Mouse (Mus musculus): Measurements from ENCODE around the gene Wdr12.
"Not testable (repeated sequence)": the region's sequence is repeated elsewhere in the genome, so short reads cannot be mapped to it uniquely, and the experiment has no call there.

Gene Wdr12

DNA sequence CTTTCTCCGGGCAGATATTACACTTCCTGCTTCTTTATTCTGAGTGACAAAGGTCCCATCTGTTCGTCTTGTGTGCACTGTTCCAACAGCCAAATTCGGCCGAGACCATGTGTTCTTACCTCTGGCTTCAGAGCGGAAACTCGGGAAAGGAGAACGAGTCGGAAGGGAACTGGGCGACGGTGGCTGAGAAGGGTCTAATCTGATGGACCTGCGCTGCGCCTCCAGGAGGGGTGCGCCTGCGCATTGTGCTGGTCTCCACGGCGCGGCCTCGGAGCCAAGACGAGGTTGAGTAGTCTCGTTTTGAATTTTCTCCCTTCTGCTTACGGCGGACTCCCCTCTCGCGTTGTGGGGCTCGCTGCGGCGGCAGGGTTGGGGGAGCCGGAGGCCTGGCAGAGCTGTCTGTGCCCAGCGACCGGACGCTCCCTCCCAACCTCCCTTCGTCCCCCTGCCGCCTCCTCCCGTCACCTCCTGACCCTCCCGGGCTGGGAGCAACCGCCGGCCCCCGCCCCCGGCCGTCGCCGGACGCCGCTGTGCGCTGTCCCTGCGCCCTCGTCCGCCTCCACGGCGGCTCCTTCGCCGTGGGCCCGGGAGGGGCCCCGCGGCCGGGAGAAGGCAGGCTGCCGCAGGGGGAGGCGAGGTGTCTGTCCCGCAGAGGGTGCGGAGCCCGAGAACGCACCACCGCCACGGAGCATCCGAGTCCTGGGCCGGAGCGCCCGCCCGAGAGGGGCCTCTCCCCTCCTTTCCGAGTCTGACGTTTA lies at the start of gene Wdr12, which contains the start of gene Carf:
TSS of gene Wdr12 (minus strand) at position 622 of the 758 bp plus-strand sequence.
TSS of gene Carf (plus strand) at position 224 of the 758 bp plus-strand sequence.
- peak; percentile 99 to 100 for DNase-seq

DNA sequence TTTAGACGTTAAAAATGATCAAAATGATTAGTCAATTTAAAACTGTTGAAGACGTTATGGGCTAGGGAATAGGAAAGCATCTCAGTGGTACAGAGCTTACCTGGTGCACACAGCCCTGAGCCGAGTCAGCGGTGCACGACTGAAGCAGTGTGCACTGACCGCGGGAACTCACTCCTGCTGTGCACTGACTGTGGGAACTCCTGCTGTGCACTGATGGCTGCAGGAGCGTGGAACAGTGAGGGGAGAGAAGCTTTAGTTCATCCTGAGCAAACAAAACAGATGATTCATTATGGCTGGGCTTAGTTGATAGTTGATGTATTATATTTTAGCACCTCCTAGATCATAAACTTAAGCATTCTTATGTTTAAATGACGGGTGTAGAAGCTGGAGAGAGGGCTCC lies 38.9 kb upstream of the Wdr12 start:
- no peak for DNase-seq

DNA sequence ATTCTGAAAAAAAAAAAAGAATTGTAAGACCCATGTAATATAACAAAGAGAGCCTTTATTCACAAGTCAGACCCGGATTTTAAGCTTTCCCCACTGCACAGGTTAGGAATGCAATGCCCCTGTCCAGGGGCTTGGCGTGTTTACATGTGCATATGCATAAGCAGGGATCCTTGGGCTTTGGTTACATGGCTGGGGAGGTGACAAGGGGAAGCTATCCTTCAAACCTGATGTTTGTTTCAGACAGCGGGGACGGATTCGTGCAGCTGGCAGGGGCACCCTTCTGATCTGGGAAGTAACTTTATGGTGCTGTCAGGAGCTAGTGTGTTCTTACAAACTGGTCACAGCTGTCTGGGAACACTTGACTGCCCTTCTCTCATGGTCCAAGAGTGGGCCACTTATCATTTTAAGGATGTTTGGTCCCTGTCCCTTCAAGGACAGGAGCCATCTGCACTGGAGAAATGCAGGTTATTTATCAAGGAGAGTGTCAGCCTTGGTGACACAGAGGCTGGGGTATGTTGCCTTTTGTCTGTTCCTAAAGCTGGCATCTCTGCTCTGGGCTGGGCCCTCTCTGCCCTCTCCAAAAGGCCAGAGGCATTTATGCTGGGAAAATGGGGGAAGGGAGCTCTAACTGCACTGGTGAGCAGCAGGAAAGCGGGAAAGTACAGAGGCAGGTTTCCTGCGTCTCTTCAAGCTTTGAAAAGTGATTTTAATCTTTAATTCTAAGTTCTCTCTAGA lies 19.4 kb upstream of the Wdr12 start:
- DNase-seq = no peak

DNA sequence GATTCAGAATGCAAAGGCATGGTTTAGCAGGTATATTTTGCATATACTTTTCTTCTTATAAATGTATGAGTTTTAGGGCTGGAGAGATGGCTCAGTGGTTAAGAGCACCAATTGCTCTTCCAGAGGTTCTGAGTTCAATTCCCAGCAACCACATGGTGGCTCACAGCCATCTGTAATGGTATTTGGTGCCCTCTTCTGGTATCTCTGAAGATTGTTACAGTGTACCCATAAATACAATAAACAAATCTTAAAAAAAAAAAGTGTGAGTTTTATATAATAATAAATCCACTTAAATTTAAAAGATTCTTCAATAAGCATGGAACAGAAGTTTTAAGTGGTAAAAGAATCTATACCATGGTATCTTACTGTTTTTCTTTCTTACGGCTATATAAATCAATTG lies 6.1 kb upstream of the Wdr12 start:
- DNase-seq = no peak

DNA sequence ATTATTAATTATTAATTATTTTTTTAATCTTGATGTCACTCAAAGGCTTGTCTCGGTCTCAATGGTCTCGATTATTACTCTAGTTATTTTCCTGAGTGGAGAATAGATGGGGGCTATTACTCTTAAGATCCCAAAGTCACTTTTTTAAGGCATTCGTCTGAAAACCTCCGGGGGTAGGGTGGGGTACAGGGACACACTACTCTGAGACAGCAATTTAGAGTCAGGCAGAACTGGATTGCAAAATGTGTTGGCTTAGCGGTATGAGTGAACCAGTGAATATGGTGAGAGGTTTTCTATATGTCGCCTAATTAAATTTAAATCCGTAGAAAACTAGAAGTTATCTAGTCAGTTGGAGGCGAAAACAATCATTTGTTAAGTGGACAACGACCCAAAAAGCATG lies 394 bp upstream of the Wdr12 start:
- DNase-seq = peak in 1 of 2 experiments; percentile 12

DNA sequence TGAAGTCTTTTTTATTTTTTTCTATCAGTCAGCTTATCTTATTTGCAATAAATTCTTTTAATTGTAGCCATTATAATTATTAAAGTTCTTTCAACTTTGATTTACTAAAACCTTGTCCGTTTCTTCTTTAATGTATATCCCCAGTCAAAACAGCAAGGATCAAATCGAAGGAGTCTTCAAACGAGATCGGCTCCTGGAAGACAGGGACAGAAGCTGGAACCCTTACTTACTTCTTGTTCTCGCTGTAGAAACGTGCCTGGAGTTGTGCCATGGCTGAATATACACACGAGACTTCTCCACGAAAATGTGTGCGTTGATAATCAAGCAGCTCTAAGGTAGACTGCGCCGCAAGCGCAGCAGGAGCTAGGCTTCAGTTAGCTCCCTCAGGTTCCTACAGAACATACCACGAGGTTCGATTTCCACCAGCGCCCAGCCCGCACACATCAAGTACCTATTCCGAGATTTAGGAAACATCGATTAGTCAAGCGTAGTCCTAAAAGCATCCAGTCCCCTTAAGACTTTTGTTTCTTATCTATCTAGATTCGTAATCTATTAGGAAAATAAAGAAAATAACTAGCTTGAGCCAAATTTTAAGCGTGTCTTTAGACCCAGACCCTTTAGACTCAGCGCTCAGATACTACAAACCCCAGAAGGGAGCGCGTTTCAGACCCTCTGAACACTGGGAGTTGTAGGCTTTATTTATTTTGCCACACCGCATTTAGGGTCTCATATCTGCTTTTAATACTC lies 995 bp downstream of the Wdr12 start:
- peak; percentile 66 to 69 for DNase-seq

DNA sequence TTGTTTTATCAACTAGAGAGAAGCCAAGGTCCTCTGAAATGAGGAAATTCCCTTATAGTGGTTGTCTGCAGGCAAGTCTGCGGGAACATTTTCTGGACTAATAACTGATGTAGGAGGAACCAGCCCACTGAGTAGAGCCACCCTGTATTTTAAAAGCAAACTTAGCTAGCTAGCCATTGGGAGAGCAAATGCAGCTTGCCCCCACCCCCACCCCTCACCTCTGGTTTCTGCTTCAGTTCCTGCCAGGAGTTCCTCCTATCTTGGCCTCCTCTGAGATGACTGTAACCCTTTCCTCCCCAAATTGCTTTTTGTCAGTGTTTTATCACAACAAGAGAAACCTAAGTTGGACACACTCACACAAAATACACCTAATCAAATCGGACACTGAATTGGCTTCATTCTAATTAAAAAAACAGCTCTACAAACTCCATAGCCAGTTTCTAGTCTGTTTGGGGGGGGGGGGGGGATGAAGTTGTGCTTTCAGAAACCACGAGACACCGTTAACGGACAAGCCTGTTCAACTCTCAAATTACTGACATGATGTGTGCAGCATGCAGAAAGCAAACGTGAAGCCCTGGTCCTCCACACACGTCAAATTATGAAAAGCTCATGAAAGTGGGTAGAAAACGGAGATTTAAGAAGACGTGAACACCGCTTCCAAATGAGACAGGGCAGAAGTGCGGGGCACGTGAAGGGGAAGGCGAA lies 1.7 kb downstream of the Wdr12 start:
- peak in 1 of 2 experiments; percentile 8 for DNase-seq

DNA sequence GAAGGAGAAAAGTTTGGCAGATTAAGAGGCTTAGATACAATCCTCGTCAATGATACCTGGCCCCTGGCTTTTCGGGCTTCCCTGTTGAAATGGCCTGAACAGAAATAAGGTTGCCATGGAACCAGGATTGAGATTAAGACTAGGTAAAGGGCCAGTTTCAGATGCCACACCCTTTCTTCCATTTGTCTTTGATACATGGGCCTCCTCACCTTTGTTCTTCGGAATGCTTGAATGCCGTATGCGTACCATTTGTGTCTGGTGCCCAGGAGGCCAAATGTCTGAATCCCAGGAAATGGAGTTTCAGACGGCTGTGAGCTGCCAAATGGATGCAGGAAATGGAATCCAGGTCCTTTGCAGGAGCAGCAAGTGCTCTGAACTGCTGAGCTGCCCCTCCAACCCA lies 22.0 kb downstream of the Wdr12 start:
- DNase-seq = no peak

DNA sequence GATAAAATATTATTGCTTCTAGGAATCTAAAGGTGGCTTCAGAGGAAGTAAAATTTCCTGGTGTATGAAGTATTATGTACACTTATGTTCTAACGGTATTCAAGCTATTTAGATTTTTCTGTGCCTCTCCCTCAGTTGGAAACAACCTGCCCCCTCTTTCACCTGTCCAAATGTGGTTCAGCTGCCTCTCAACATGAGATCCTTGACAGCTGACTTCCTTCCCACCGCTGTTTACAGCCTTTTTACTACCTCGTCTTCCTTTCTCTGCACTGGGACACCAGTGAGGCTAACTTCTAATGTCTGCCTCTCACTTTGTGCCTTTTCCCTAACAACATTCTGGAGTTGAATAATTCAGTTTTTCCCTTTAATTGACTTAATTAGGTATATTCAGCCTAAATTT lies 22.9 kb downstream of the Wdr12 start:
- no peak for DNase-seq

DNA sequence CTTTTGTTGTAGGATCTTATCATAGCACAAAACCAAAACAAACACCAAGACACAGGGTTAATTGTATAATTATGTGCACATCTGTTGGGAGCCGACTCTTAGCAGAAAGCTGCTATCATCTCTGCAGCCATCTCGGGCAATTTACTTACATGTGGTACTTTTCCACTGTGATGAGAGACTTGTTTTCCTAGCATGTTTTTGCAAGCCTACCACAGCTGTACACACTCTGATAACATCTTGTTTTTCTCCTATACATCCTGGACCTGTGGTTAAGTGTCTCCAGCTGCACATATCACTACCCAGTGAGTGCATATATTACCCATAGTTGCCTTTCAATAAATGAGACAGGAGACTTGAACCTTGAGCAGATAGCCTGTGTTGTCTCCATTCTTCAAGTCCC lies 23.5 kb downstream of the Wdr12 start:
- no peak for DNase-seq

DNA sequence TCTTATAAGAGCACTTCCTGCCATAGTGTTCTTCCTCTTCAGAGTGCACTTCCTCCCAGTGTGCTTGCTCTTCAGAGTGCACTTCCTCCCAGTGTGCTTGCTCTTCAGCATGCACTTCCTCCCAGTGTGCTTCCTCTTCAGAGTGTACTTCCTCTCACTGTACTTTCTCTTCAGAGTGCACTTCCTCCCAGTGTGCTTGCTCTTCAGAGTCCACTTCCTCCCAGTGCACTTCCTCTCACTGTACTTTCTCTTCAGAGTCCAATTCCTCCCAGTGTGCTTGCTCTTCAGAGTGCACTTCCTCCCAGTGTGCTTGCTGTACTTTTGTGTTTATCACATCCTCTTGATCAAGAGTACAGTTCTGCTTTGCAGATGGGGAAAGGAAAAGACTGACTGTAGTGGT lies 27.7 kb downstream of the Wdr12 start:
- DNase-seq = not testable (repeated sequence)

DNA sequence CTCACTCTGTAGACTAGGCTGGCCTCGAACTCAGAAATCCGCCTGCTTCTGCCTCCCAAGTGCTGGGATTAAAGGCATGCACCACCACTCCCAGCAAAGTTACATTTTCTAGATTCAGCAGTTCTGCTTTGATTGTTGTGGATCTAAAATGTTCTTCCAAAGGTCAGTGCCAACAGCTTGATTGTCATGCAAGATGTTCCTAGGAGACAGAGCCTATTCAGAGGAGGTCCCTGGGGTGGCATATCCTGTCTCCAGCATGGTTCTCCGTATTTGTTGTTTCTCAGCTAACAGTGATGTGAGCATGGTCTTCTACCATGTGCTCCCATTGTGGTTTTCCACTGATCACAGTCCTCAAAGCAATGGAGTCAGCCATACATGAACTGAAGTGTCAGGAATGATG lies 42.1 kb downstream of the Wdr12 start:
- no peak for DNase-seq

DNA sequence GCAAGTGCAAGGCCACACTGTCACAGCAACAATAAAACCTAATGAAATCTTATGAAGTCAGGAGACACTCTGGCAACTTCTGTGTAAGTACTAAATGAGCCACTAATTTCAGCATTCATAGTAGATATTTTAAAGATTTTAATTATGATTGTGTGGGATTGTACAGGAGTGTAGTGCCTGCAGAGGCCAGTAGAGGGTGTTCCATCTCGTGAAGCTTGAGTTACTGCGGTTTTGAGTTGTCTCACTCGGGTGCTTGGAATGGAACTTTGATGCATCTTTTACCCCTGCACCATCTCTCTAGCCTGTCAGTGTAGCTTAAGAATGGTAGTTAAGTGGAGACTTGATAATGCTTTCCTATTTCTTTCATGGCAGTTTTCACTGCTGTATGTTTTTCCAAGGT lies 43.8 kb downstream of the Wdr12 start:
- DNase-seq = no peak

DNA sequence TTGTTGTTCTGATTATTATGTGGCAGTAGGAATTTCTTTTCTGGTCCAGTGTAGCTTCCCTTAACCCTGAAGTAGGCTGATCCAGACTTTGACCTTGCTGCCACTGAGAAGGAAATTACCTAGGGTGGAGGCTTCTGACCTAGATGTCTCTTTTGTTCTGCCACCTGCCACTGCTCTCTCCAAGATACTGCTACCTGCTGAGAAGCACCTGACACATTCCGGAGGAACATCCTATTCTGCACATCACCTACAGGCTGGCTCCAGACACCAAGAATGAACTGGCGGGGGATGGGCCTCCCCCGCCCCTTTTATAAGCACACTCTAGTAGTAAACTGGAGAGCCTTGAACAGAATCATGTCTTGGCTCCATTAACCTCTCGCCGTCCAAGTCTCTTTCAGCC lies 51.0 kb downstream of the Wdr12 start:
- not testable (repeated sequence) for DNase-seq

DNA sequence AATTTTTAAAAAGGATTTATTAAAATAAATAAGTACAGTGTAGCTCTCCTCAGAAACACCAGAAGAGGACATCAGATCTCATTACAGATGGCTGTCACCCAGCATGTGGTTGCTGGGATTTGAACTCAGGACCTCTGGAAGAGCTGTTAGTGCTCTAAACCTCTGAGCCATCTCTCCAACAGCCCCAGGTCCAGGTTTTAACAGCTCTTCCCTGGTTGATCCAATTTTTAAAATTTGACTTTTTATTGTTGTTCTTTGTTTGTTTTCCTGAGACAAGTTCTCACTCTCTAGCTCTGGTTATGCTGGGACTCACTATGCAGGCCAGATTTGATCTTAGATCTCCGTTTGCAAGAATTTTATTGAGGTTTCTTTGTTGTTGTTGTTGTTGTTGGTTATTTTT lies 53.9 kb downstream of the Wdr12 start:
- DNase-seq = no peak

DNA sequence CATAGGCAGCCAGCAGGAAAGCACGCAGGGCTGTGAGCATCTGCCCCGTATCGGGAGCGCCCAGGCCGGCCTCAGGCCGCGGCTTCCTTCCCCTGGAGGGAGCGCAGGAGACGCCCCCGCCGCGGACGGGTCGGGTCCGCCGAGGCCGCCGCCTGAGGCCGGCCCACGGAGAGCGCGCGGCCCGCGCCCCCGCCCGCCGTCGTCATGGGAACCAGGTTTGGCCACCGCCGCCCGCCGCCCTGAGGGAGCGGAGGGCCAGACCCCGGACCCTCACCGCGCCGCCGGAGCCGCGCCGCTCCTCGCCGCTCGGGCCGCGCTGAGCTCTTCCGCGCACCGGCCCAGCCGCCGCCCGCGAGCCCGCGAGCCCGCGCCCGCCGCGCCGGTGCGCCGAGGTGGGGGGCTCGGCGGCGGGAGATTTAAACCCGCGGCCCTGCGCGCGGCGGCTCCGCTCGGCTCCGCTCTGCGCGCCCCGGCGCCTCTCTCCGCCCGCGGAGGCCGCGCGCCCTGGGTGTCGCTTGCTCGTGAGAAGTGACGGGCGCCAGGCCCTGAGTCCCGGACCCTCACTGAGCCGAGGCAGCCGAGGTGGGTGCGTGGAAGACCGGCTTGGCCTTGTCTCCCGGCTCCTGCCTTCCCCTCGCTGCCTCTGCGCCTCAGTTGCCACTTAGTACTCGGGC lies 55.5 kb downstream of the Wdr12 start, which contains the start of gene Ica1l:
TSS of gene Ica1l (minus strand) at position 389 of the 674 bp plus-strand sequence.
- DNase-seq = peak; percentile 63 to 78

DNA sequence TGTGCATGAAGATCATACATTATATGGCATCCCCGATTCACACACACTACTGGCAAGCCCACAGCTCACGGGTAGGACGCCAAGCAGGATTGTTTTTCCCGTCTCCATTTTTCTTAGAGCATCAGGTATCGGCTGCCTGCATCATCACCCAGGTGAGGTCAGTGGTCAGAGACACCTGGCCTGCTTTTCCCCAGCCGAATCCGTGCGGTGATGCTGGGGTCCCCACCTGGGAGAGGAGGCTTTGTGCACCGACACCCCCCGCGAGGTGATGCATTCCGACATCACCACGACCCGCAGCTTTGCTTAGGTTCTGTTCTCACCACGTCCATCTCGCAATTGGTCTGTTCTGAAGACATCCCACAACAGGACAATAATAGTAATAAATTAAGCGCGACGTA lies 56.0 kb downstream of the Wdr12 start:
- peak in 1 of 2 experiments; percentile 53 for DNase-seq

DNA sequence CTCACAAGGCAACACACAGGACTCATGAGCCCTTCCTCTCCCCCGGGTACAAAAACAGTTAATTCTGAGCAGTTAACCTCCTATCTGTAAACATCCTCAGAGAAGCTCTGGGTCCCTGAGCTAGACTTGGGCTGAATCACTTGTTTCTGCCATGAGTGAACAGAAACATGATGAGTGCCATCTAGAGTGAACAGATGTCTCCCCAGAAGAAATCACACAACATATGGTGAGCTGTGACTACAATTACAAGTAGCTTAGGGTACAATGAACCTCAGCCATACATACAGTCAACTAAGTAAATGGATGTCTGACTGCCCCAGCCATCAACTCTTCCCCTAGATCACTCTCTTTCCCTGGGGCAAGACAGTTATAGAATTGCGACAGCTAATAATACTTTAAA lies 63.4 kb downstream of the Wdr12 start:
- no peak for DNase-seq

Measured in cerebellum, postnatal 36 days (tissue).